In genomic region chr16:22430211-22430951, GRCm38 (mm10) we compare ENCODE assay signal across 9 mouse cellular contexts. TPM values are rescaled to one million over a fixed set of nuclear protein-coding genes. Genes with fewer than 3 reads are reported as not detected.
DNase-seq lines count a peak whose midpoint lies in the region; ATAC-seq lines count a peak whose summit lies in the region.
"Had no signal": no experiment of that assay in that cellular context is flagged by ENCODE, and none has a peak within 500 bp of the region (broad histone marks: within the 10 kb centered on the region; RNA-seq: fewer than 3 reads in every experiment).

No protein-coding gene starts in this region.

- peaks cover 61% of the 10 kb centered on the region for H3K4me1 ChIP-seq in hindbrain, embryonic 10.5 days (replicated peaks)
- H3K4me1 ChIP-seq in hindbrain, embryonic 11.5 days (replicated peaks; ENCODE audit: control insufficient read depth, insufficient read depth, low read length), result peaks cover 5% of the 10 kb centered on the region; the same call in 1 of the 2 replicates
- H3K4me1 ChIP-seq in forebrain, embryonic 15.5 days, result peaks cover 57% of the 10 kb centered on the region

- H3K4me3 ChIP-seq in hindbrain, embryonic 10.5 days, result no peak overlapping the region
- no peak overlapping the region for H3K4me3 ChIP-seq in hindbrain, embryonic 11.5 days (ENCODE audit: low read depth, low read length)
- H3K4me3 ChIP-seq in forebrain, embryonic 15.5 days, result no peak overlapping the region

- H3K27ac ChIP-seq in hindbrain, embryonic 10.5 days, result peak overlapping the region; percentile 70; the same call in 1 of the 2 replicates
- H3K27ac ChIP-seq in hindbrain, embryonic 11.5 days (ENCODE audit: low read depth, low read length), result no peak overlapping the region
- peak overlapping the region; percentile 77 for H3K27ac ChIP-seq in forebrain, embryonic 15.5 days (replicated peaks)

- H3K9me3 ChIP-seq in hindbrain, embryonic 10.5 days, result no peaks in the 10 kb centered on the region
- no peaks in the 10 kb centered on the region for H3K9me3 ChIP-seq in hindbrain, embryonic 11.5 days (ENCODE audit: control insufficient read depth, low read length)
- no peaks in the 10 kb centered on the region for H3K9me3 ChIP-seq in forebrain, embryonic 15.5 days

- no peak for DNase-seq in hindbrain, embryonic 10.5 days (ENCODE audit: low spot score)
- DNase-seq in hindbrain, embryonic 11.5 days (ENCODE audit: low spot score), result no peak
- DNase-seq in adrenal gland, postnatal 25 days, result peak; percentile 66
- peak; percentile 55 for DNase-seq in left cerebral cortex, adult 11 months (ENCODE audit: low spot score)
- DNase-seq in right cerebral cortex, postnatal 4 days, result peak; percentile 82
- no peak for DNase-seq in ovary, postnatal 10 days (ENCODE audit: low spot score)
- no peak for DNase-seq in spleen, postnatal 14 days (ENCODE audit: low spot score in 2 of 2)

- no peak overlapping the region for H3K4me2 ChIP-seq in hindbrain, embryonic 11.5 days (replicated peaks; ENCODE audit: low read depth, low read length)
- peak overlapping the region; percentile 25 for H3K4me2 ChIP-seq in forebrain, embryonic 15.5 days (replicated peaks)

- ATAC-seq in hindbrain, embryonic 11.5 days (ENCODE audit: low FRiP score), result no peak
- peak; percentile 64 for ATAC-seq in forebrain, embryonic 15.5 days (replicated peaks)

- H3K9ac ChIP-seq in hindbrain, embryonic 11.5 days (ENCODE audit: low read depth, low read length), result no peak overlapping the region
- no peak overlapping the region for H3K9ac ChIP-seq in forebrain, embryonic 15.5 days (replicated peaks)

- peaks cover 9% of the 10 kb centered on the region for H3K36me3 ChIP-seq in hindbrain, embryonic 10.5 days
- H3K36me3 ChIP-seq in hindbrain, embryonic 11.5 days (ENCODE audit: control insufficient read depth, insufficient read depth, low read length), result no peaks in the 10 kb centered on the region
- no peaks in the 10 kb centered on the region for H3K36me3 ChIP-seq in forebrain, embryonic 15.5 days

- 78% methylated on average over 16 of the region's 16 CpGs for WGBS in hindbrain, embryonic 10.5 days
- 74% methylated on average over 16 of the region's 16 CpGs for WGBS in hindbrain, embryonic 11.5 days
- WGBS in forebrain, embryonic 15.5 days, result 23% methylated on average over 16 of the region's 16 CpGs

- H3K27me3 ChIP-seq in hindbrain, embryonic 10.5 days (ENCODE audit: insufficient read depth, poor library complexity, severe bottlenecking), result peaks cover 24% of the 10 kb centered on the region
- peaks cover 9% of the 10 kb centered on the region for H3K27me3 ChIP-seq in hindbrain, embryonic 11.5 days (ENCODE audit: control insufficient read depth, insufficient read depth, low read length)
- H3K27me3 ChIP-seq in forebrain, embryonic 15.5 days, result peaks cover 19% of the 10 kb centered on the region
- H3K27me3 ChIP-seq: CH12.LX had no signal

RNA-seq across cellular contexts. Expression of gene Etv5, which starts 9.1 kb away (rescaled TPM):
- 18.9 and 28.5 TPM in 2 replicates for polyA plus RNA-seq in hindbrain, embryonic 10.5 days (2016; fragmentation: Nextera tagmentation; extraction: Ambion mirVana)
- polyA plus RNA-seq in hindbrain, embryonic 11.5 days (2014; fragmentation: Nextera tagmentation; extraction: Ambion mirVana), result 12.8 and 17.5 TPM in 2 replicates
- total RNA-seq in adrenal gland, postnatal 25 days (2021), result 25.0 and 29.5 TPM in 2 replicates
- 24.7 and 27.2 TPM in 2 replicates for polyA plus RNA-seq in forebrain, embryonic 15.5 days (2015; fragmentation: Nextera tagmentation; extraction: Ambion mirVana)

Comparison
In these comparisons a context has a peak if more than half of its experiments do, and no peak if none do; other contexts are left out.
1. DNase-seq: peak in adrenal gland, postnatal 25 days (single experiment), left cerebral cortex, adult 11 months (single experiment) and right cerebral cortex, postnatal 4 days (single experiment); none in hindbrain, embryonic 10.5 days (single experiment), hindbrain, embryonic 11.5 days (single experiment), ovary, postnatal 10 days (single experiment) and spleen, postnatal 14 days (0 of 2).